Mouse (Mus musculus) lung, postnatal 0 days (tissue): Measurements from ENCODE around the gene Ltc4s.

Experiments used
- CTCF ChIP-seq: IDR thresholded peaks from 2 replicates; pipeline ENCODE4 v1.5.1; 2016; ENCODE audit warnings: antibody characterized with exemption, mild to moderate bottlenecking
- EP300 ChIP-seq: IDR thresholded peaks from 2 replicates; pipeline ENCODE4 v1.6.1; 2016; ENCODE audit warnings: antibody characterized with exemption, mild to moderate bottlenecking, control low read depth

GRCm38 (mm10) chr11:50190362-50190761 is 48.1 kb downstream of the Ltc4s start:
- TF ChIP-seq CTCF (no peak), EP300 (no peak)
